Mouse (Mus musculus) 3134 (cell line): ENCODE results near the gene Dlx4.

Experiments
- DNase-seq: peaks from one replicate; pipeline ENCODE4 v3.0.0-alpha.2; 2011; ENCODE audit warnings: low spot score; ENCODE audit not compliant: insufficient read length; ENCODE audit errors: extremely low read depth

Dlx4 gene

DNA sequence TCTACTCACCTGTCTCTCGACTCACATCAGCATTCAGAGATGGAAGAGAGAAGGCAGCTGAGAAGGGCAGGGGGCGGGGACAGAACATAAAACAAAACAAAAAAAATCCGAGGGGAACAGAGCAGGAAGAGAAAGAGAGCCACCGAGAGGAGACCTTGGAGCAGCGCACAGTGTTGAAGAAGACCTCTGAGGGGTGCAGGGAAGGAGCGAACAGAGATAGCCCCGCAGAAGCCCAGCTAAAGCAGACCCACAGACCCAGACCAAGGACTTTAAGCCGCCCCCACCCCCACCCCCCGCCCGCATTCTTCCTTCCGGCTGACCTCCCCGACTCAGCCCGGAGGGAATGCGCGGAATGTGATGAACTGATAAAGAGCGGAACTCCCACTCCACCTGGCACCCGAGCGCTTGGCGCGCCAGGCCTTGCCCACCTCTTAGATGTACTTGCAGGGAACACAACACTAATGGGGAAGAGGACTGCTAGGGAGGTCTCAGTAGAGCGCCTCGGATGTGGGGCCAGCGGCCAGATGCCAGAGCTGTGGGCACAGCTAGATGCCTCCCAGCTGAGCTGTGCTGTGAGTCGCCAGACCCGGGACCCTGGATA is 40.7 kb downstream of the Dlx4 start:
- DNase-seq = peak; percentile 85

GRCm38 (mm10) chr11:95104266-95104665 is 41.8 kb downstream of the Dlx4 start:
- DNase-seq = no peak

DNA sequence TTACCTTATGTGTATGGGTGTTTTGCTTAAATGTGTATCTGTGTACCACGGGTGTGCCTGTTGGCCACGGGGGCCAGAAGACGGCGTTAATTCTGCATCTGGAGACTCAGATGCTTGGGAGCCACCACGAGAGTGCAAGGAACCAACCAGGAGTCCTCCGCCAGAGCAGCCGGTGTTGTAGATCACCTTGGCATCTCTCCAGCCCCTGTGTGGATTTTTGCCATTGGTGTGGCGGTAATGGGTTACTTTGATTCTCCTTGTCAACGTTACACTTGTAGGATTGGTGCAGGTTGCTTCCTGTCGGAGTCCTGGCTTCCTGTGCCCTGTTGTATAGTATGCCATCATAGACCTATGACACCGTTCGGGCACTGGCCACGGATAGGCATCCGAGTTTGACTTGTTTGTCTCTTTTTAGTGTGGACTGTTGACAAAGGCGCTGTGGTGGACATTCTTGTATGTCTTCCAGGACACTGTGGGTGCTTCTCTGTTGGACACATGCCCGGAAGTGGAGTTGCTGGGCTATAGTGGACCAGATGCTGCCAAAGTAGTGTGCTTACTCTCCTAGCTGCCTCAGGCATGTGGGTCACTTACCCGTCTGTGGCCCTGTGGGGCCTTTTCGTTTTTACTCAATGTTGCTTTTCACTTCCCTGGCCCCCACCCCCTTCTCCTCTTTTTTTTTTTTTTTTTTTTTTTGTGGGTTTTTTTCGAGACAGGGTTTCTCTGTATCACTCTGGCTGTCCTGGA is 43.7 kb downstream of the Dlx4 start:
- peak; percentile 87 for DNase-seq

GRCm38 (mm10) chr11:95101071-95101788 is 44.8 kb downstream of the Dlx4 start:
- peak; percentile 54 for DNase-seq

GRCm38 (mm10) chr11:95100393-95100792 is 45.7 kb downstream of the Dlx4 start:
- peak; percentile 67 for DNase-seq

- DNase-seq = peak; percentile 51
Measured at GRCm38 (mm10) chr11:95098346-95099095, 47.5 kb downstream of the Dlx4 start.

DNA sequence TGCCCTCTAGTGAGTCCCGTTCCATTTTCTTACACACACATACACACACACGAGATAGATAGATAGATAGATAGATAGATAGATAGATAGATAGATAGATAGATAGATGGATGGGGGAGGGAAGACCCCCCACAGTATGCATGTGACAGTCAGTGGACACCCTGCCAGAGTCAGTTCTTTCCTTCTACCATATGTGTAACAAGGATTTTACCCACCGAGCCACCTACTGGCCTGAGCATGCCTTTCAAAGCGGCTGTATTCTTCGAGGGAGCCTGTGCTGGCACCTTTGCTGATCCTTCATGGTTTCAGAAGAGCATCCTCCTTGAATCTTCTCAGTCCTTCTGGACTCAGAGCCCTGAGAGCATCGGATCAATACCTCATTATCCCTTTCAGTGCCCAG is 48.2 kb downstream of the Dlx4 start:
- DNase-seq = no peak

GRCm38 (mm10) chr11:95096608-95097373 is 49.3 kb downstream of the Dlx4 start:
- peak; percentile 87 for DNase-seq

- DNase-seq = no peak
Measured at GRCm38 (mm10) chr11:95095596-95095995, 50.5 kb downstream of the Dlx4 start.

GRCm38 (mm10) chr11:95093077-95093476 is 53.0 kb downstream of the Dlx4 start:
- no peak for DNase-seq
